Mouse (Mus musculus): ENCODE data around the gene Dlx4.
A peak's percentile ranks its signal among the peaks of the same experiment; 100 is the strongest.

Dlx4 gene

GRCm38 (mm10) chr11:95142980-95143575 is 3.0 kb downstream of the Dlx4 start:
- no peak for DNase-seq (ENCODE audit: low spot score)

- no peak for DNase-seq (ENCODE audit: low spot score)
Measured at GRCm38 (mm10) chr11:95142258-95142657, 3.8 kb downstream of the Dlx4 start.

- no peak for DNase-seq (ENCODE audit: low spot score)
Measured at GRCm38 (mm10) chr11:95139871-95140270, 6.2 kb downstream of the Dlx4 start.

GRCm38 (mm10) chr11:95137281-95137680 is 8.8 kb downstream of the Dlx4 start:
- DNase-seq (ENCODE audit: low spot score): no peak

- no peak for DNase-seq (ENCODE audit: low spot score)
Measured at GRCm38 (mm10) chr11:95133321-95133720, 12.7 kb downstream of the Dlx4 start.

DNA sequence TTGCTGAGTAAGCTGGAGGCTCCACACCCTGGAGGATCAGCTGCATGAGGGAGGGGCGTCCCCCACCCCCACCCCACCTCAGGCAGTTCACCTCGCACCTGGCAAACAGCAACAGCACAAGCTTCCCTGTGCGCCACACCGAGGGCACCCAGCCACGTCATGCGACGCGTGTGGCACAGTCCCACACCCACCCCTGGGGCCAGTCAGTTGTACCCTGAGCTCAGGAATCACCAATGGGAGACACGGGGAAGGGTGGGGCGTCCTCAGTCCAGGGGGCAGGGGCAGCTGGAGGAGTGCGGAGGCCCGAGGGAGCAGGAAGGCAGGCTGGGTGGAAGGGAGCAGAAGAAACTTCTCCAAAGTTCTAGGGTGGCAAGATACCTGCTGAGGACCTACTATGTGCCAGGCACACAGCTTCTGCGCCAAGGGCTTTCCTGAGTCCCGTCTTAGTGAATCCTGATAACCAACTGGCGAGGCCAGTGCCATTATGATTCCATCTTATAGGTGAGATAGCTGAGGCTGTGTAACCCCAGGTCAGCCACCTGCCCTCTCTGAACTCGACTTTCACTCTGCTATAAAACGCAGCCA is 15.3 kb downstream of the Dlx4 start:
- DNase-seq (ENCODE audit: low spot score): no peak

GRCm38 (mm10) chr11:95128359-95128758 is 17.7 kb downstream of the Dlx4 start:
- no peak for DNase-seq (ENCODE audit: low spot score)

DNA sequence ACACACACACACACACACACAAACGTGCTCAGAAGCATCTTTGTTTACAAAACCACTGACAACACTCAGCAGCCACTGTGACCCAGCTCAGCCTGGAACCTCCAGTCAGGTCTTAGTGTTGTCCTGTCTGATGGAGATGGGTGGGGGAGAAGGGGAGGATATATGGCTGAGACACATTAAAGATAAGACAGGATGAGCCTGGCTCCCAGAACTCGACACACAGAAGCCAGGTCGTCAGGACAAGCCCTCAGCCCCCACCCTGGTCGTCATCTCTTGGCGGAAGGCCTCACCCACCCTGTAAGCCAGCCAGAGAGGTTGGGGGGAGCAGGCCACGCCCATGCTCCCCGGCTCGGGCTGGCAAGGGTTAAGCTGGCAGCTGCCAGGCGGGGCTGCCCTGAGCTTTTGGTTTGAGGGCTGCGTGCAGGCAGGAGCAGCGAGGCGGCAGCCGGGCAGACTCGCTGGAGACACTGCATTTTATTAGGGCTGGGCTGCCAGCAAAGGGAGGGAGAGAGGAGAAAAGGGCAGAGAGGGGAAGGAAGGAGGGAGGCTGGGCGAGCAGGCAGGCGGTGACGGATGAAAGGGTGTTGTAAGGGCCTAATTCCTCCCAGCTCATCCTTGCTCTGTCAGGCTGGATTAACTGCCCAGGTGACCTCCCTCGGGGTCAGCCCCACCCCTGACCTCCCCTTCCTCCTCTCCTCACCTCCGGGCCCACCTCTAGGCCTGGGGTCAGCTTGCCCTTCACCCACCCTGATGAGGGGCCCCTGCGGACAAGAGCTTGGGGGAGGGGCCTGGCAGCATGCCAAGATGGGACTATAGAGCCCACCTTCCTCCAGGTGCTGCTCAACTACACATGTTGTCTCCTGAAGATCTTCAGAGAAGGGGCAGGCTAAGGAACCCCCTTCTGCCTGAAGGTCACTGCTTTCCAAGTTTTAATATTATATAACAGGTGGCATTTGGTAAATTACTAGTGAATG is 19.5 kb downstream of the Dlx4 start:
- DNase-seq (ENCODE audit: low spot score): no peak

DNA sequence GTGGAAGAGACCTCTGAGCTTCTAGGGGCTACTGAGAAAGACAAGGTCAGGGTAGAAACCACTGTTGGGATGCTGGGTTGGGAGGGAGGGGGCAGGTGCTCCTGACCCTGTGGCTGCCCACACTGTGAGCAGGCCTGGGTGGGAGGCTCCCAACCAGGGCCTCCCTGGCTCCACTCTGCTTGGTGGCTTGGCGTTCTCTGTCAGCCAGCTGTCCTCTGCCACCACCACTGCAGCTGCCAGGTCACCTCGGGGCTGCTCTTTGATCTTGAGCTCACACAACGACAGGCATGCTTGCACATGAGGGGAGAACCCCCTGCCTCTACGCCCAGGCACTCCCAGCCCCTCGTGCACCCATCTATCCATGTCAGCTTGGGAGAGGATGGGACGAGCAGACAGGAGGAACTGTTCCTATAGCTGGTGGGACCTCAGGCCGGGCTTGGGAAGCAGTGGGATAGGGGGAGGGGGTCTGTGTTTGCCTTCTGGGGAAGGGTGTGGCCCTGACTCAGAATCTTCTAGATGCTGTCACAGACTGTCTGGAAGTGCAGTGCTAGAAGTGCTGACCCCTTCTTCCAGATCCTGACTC is 20.6 kb downstream of the Dlx4 start:
- no peak for DNase-seq (ENCODE audit: low spot score)

- no peak for DNase-seq (ENCODE audit: low spot score)
Measured at GRCm38 (mm10) chr11:95122100-95122489, 24.0 kb downstream of the Dlx4 start.

- DNase-seq (ENCODE audit: low spot score): no peak
Measured at GRCm38 (mm10) chr11:95121161-95122099, 24.6 kb downstream of the Dlx4 start.

DNA sequence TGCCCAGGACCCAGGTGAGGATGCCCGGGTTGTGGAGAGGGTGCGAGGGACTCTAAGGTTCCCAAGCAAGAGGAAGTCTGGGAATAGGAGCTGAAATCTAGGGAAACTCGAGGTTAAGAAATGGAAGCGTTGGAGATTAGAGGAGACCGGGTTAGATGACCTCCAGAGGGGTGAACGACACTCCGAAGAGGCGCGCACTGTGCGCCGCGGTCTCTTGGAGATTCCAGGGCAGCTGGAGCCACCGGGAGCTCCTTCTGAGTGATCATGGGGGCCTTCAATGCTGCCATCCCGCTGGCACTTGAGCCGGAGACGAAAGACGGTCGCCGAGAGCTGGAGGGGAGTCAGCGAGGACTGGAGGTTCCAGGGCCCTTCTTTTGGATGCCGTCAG is 25.4 kb downstream of the Dlx4 start:
- no peak for DNase-seq (ENCODE audit: low spot score)

DNA sequence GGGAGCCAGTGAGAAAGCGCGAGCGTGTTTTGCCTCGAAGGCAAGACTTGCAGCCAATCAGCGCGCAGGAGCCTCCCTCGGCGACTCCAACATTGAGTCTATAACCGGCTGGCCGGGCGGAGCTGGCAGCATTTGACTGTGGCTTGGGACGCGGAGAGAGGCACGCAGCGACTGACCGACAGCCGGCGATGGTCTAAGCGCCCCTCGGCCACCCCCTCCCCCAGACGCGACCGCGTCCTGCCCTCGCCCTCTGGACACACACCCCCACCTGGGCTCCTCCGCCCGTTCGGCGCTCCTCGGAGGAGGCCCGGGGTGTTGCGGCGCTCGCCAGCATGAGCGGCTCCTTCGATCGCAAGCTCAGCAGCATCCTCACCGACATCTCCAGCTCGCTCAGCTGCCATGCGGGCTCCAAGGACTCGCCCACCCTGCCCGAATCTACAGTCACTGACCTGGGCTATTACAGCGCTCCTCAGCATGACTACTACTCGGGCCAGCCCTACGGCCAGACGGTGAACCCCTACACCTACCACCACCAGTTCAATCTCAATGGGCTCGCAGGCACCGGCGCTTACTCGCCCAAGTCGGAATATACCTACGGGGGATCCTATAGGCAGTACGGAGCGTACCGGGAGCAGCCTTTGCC is 26.0 kb downstream of the Dlx4 start, which contains the start of gene Dlx3:
TSS of gene Dlx3 (plus strand) at position 130 of the 643 bp plus-strand sequence.
- no peak for DNase-seq (ENCODE audit: low spot score)

- DNase-seq (ENCODE audit: low spot score): peak; percentile 70
Measured at GRCm38 (mm10) chr11:95118505-95118904, 27.6 kb downstream of the Dlx4 start.

- peak; percentile 71 for DNase-seq (ENCODE audit: low spot score)
Measured at GRCm38 (mm10) chr11:95117030-95117429, 29.0 kb downstream of the Dlx4 start.

DNA sequence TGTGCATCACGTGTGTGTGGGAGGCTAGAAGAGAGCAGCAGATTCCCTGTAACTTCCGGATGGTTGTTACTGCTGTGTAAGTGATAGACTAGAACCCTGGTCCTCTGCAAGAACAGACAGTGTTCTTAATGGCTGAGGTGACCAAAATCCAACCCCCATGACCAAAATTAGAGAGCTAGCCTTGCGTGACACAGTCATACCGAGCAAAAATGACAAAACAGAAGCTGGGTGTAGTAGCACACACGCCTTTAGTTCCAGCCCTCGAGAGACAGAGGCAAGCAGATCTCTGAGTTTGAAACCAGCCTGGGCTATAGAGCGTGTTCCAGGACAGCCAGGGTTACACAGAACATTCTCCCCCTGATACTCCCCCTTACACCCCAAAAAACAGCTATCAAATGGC is 36.0 kb downstream of the Dlx4 start:
- no peak for DNase-seq (ENCODE audit: low spot score)

- no peak for DNase-seq (ENCODE audit: low spot score)
Measured at GRCm38 (mm10) chr11:95109000-95109399, 37.1 kb downstream of the Dlx4 start.

GRCm38 (mm10) chr11:95106440-95107236 is 39.4 kb downstream of the Dlx4 start:
- DNase-seq (ENCODE audit: low spot score): peak; percentile 80

GRCm38 (mm10) chr11:95105274-95105874 is 40.7 kb downstream of the Dlx4 start:
- no peak for DNase-seq (ENCODE audit: low spot score)

GRCm38 (mm10) chr11:95104266-95104665 is 41.8 kb downstream of the Dlx4 start:
- no peak for DNase-seq (ENCODE audit: low spot score)
